Mouse (Mus musculus) cerebellum, postnatal 4 days (tissue): ENCODE data around the gene Nhsl1.

Experiments used
- DNase-seq, 2 experiments: peaks; one replicate each; pipeline ENCODE4 v3.0.0; 2022; ENCODE audit warnings: low spot score in 2 of 2, mixed read lengths in 1 of 2

Gene Nhsl1

DNA sequence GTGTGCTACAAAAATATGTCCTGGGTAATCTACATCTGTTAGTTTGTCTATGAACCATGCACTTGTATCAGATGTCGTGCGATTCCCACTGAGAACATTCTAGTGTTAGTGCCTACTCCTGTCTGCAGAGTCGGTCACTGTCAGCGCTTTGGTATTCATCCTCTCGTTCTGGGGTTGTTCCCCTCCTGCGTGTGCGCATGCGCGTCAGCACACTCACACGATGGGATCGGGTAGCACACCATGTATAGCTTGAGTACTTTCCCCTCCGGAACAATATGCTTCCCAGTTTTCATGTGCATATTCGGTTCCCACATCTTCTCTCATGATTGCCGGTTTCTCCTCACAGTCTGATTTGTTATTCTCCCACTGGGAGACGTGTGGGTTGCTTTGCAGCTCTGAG, 28.4 kb downstream of the Nhsl1 start:
- no peak for DNase-seq

DNA sequence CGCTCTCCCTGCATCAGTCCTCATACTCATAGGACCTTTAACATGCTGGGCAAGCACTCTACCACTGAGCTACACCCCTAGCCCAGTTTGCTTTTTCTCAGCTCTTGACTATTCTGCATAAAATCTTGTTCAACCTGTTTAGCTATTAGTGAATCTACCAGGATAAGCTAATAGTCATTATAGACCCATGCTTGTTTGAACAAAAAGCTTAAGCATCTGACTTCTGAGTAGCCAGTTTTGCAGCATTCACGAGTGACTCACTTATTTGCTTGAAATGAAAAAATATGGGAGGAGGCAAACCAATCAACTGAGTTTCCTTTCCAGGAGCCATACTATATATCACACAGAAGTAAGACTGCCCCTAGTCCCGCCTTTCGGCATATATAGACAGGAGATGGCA, 32.0 kb downstream of the Nhsl1 start:
- no peak for DNase-seq

DNA sequence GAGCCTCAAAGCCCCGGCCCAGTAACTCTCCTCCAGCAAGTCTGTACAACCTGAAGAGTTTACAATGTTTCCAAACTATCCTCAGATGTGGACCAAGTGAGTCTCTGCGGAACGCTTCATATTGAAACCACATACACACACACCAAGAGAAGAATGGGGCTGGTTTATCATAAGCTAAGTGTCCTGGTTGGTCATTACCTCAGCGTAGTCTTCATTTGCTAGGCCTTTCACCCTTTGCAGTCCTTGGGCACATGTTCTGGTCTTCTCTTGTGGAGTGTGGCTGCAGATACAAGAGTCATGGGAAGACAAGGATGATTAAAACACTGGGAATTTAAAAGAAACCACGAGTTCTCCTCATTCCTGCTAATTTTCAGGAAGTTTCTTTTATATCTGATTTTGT, 34.2 kb downstream of the Nhsl1 start:
- DNase-seq = no peak

DNA sequence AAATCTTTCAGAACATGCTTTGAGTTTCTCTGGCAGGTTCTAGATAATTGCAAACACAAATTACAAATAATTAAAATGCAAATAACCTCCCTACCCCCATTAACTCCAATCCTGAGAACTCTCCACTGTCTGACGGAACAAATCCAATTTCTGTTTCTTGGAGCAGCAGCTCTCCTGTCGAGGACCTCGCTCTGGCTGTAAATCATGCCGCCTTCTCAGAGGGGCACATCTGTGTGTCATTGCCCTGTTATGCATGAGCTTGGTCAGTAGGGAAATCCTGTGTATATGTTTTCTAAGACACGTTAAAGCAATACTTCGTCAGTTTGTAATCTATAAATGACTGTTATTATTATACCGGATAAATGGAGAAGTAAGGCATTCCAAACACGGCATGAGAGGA, 35.3 kb downstream of the Nhsl1 start:
- no peak for DNase-seq

DNA sequence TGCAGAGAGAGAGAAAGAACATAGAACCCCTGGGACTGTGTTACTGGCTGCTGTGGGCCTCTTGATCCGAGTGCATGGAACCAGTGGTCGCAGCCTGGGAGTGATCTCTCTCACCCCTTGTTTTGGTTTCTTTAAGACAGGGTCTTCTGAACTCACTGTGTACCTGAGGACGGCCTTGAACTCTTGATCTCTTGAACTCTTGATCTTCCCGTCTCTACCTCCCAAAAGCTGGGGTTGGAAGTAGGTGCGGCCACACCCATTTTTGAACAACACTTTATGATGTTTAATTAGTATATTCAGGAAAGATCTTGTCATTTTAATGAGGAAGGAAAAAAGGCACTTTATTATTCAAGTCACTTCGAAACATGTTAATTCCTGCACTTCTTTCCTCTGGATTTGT, 37.7 kb downstream of the Nhsl1 start:
- no peak for DNase-seq

DNA sequence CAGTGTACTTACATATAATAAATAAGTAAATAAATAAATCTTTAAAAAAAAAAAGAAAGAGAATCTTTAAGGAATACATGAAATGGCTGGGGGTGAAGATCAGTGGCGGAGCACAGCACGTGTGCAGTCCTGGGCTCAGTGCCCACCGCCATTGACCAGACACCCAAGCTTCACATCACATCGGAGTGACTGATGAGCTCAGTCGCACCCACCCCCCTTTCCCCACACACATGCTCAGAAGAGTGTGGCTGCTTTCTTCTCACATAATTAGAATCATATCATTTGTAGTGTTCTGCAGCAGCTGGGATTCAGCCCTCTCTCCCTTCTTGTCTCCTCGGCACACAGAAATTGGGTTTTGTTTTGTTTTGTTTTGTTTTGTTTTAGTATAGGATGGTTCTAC, 38.4 kb downstream of the Nhsl1 start:
- peak in 1 of 2 experiments; percentile 24 for DNase-seq

DNA sequence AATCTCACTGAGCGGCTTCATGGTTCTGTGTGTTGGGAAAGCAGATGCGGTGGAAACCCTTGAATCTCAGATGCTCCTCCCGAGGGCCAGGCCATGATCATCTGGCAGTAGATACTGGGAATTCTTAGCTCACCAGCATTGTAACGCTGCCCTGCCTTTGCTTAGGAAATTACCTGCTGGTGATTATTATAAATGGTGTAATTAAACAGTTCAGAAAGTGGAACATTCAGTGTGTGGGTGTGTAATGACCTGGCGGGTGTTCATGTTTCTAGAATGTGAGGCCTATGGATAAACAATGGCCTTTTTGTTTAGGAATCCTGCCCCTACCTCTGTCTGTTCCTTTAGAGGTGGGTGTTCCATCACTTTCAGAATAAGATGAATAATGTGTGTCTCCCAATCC, 39.7 kb downstream of the Nhsl1 start:
- DNase-seq = no peak

DNA sequence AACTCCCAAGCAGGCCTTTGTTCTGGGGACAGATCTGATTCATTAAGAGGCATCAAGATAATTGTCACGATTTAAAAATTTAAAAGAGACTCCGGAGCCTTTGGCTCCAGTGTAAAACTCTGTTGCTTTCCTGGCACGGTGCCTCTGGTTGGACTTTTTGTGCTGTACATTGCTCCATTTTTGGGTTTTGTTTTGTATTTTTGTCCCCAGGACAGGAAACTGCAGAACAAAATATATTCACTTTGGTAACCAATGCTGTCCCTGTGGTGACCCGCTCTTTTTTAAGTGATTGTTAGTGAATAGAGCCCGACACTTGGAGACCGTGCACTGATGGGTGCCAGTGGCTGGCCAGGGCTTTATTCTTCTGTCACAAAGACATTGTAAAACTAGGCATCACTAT, 41.4 kb downstream of the Nhsl1 start:
- no peak for DNase-seq

DNA sequence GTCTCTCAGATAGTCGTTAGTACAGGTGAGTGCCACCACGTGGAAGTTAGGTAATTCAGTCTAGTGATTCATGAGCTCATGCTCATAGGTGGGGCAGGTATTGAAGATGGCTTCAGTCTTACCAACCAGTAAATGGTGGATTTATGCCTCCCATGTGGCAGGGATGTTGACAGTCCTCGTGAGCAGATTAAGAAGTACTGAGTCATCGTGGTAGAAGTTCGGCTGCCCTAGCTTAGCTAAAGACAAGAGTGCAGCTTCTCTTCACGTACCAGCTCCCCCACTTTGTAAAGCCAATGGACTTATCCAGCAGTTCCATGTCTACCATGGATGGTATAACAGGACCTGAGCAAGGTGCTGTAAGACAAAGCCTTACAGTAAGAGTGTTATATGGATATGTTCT, 46.6 kb downstream of the Nhsl1 start:
- no peak for DNase-seq

DNA sequence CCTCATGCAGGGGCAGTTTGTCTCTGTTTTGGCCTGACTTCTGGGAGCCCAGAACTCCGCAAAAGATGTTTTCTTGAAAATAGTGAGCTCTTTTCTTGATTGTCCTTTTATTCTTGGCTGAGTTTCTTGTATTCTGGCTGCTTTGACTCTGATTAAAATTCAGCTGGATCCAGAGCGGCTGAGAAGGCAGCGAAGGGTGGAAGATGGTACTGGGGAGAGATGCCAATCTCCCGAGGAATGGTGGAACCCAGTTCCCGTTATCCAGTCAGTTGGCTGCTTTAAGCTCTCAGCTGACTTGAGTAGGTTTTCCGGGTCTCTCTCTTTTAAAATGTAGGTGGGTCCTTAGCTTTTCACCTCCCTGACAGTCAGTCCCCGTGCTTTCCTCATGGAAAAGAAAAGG, 47.9 kb downstream of the Nhsl1 start:
- DNase-seq = no peak

DNA sequence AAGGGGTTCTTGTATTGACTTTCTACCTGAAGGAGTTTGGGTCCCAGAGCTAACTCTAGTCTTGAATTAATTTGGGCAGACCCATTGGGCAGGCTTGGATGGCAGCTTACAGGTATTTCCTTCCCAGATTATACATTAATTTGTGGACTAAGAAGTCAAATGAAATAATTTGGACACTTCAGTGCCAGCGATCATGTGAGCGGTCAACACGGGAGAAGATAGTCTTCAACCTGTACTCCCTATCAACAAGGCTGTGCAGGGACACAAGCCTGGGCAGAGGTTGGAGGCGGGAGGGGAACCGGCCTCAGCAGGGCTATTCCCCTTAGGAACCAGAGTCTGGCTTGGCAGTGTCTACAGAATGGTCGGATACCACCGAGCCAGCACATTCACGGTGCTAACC, 49.3 kb downstream of the Nhsl1 start:
- no peak for DNase-seq

DNA sequence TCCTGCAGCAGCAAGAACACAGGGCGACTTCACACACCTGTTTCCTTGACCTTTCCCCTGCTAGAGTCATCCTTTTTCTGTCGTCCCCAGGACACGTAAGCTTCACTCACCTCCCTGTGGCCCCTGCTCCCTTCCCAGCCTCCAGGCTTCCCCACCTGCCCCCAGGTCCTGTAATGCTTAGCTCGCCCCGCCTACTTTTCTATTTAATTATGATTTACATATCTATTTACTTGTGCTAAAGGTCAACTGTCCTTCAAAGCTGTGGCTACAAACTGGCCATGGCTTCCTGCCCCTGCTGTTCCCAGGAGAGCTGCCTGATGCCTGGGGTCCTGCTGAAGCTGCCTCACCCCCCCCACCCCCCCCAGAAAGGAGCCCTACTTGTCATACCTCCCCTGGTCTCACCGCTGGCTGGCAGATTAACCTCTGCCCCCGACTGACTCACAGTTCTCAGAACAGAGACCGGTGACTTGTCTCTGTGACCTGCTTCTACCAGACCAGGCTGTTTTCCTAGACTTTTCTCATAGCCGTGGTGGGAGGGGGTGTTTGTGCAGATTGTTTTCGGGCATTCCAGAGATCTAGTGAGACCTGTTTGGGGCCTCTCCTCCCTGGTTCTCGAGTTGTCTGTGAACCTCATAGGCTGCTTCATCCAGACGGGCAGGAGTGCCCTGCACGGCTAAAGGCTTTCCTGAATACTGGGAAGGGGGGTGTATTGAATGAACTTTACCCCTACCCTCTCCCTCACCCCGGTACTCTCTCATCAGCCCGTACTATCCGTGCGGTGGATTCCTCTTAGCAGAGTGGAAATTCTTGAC, 51.9 kb downstream of the Nhsl1 start:
- DNase-seq = no peak

DNA sequence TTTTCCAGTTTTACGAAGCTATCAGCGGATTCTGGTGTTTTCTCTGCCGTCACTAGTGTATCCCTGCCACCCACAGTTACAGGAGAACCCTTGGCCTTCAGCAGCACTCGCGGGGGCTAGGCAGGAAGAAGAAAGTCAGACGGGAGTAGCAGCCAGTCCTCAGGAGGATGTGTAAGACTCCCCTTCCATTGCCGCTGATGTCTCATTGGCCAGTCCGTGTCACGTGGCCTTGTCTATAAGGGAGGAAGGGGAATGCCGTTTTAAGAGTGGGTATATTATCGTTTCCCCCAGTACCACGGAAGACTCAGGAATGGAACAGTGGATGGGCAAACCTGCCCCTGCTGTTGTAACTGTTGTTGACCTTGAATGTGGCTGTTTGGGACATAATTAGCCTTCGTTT, 53.1 kb downstream of the Nhsl1 start:
- no peak for DNase-seq

DNA sequence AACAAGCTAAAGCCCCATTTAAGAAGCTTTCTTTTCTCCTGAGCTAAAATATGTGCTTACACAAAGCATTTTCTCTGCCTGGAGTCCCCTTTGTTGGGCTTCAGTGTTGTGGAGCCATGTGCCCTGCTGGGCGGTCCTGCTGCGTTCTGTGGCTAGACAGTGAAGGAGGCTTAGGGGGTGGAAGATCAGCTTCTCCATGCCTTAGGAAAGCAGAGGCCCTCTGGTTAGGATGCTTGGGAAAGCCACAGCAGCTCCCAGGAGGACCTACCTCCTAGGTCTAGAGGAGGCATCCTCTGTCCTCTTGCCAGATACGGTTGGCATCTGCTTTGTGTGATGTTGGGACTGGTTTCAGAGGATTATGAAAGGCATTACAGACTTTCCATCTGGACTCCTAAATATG, 56.5 kb downstream of the Nhsl1 start:
- DNase-seq = no peak

DNA sequence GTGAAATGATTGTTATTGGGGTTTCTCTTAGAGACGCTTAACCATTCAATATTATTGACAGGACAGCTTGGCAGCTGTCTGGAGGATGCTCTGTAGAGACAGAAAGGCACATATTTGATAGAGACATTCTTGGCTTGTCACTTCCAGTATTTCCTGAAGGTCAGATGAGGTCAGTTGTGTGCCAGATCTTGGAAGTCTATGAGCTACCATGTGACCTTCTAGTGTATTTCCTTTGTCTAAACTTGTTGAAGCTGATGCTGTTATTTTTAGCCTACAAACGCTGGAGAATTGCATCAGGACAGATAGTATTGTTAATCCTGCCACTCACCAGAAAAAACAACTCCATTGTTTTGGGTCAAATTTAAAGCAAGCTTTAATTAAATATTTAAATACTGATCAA, 66.0 kb downstream of the Nhsl1 start:
- no peak for DNase-seq

DNA sequence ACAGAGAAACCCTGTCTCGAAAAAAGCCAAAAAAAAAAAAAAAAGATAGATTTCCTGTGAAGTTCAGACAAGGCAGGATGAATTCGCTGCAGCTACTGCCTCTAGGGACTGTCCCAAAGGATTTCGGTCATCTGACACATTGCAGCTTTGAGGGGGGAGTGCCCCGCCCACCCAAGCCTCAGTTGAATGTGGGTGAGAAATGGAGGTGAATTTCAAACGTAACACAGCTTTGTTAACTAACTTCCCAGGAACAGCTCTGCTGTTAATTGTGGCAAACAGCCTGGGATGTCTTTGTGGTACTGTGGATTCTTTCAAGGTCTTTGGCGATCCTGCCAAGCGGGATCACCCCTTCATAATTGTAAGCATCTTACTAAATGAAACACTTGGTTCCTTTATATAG, 67.4 kb downstream of the Nhsl1 start:
- no peak for DNase-seq

DNA sequence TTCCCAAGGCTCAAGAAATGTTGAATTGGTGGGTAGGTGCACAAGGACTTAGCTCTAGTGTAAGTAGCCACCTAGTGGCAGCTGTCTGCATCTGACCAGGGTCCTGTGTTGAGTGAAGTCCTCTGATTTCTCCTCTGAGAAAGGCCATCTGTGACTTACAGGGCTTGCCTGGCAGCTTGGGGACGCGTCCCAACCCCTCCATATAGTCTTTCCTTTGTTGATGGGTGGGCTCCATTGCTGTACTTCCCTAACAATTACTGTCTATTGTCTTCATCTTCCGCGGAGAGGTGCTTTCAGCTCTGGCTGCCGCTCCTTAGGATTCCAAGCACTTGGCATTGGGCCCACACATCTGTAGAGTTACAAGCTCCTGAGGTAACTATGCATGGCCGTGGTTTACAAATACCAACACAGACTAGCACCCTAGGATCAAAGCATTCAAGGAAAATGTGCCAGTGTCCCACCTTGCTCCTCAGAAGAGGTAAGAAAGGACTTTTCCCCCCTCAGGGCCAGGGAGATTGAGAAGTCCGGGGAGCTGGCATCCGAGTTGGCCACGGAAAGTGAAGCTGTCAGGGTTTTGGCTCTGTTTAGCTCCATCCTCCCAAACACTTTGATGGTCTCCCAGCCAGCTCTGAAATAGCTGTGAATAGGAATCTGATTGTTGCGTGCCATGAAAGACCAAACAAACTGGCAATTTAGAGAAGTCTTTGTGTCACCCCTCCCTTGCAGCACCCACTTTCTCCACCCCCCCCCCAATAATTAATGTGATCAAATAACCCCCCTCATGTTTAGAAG, 70.2 kb downstream of the Nhsl1 start:
- DNase-seq = peak; percentile 39 to 59

DNA sequence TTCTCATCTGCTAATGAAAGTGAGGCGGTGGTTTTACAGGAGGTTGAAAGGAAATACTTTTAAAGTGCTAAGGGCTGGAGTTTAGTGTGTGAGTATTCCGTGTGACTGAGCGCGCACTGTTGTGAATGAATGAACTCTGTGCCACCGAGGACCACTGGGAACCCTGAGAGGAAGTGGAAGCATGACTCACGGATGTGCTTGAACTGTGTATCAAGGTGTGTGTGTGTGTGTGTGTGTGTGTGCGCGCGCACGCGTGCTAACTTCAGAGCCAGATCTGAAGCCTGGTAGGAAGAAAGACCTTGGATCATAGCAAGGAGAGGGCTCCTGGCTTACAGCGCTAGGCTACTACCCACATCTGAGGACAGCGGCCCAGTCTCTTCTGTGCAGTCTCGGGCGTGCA, 71.2 kb downstream of the Nhsl1 start:
- DNase-seq = no peak

DNA sequence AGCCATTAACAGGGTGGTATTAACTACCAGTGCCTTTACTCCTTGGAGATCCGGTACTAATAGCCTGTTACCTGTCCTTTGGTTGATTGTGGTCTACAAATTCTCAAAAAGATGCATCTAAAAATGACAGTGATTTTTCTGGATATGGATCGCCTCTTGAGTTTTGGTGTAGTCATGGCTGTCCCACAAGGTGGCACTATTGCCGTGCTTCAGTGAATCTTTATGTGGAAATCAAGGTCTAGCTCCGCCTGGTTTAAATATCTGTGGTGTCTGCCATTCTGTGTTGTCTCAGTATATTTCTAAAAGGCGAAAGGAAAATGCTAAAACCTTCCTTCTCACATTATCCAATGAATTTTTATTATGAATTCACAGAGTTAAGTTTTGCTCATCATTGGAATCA, 72.8 kb downstream of the Nhsl1 start:
- DNase-seq = peak in 1 of 2 experiments; percentile 60

DNA sequence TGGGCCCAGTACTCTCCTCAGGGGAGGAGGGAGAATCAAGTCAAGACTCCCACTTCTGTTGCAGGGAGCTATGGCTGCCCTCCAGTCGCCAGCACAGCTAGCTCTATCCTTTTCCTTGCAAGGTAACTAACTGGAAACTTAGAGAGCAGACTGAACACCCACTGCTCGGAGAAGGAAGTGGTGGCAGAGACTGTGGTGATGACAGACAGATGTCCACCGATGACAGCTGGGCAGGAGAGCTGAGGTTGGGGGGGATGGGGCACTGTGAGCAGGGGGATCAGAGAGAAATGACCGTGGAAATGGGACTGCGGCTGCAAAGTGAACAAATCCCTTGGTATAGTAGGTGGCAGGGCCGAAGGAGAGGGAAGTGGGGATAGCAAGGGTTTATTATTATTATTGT, 73.5 kb downstream of the Nhsl1 start:
- no peak for DNase-seq

DNA sequence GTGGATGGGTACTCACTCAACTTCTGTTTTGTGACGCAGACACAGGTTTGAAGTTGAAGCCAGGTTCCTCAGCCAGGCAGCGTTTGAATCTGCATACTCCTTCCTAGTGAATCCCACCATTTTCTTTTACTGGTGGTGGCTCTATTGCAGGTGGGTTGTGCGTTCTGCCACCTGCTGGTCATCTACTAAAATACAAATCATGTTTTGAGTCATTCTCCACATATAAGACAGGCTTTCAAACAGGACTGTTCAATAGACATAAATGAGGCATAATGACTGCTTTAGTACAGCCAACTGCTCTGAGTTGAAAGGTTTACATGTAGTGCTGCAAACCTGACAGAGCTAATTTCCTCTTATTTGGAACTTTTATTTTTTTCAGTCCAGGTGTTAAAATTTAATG, 75.0 kb downstream of the Nhsl1 start:
- DNase-seq = no peak

DNA sequence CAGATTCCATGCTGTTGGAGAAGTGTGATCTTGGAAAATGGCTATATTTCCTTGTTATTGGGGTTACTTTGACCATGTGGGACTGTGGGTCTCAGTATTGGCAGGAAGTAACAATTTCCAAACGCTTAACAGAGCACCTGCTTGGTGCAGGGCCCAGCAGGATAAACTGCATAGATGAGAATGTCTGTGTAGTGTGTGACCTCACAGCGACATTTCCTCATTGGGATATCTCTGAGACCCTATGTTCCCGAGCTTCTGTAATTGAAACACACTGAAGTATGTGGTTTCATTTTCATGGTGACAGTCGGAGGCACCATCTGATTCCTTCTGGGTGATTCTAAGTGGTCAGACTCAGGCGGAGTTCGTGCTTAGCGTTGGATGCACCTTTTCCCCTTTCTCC, 75.5 kb downstream of the Nhsl1 start:
- DNase-seq = no peak

DNA sequence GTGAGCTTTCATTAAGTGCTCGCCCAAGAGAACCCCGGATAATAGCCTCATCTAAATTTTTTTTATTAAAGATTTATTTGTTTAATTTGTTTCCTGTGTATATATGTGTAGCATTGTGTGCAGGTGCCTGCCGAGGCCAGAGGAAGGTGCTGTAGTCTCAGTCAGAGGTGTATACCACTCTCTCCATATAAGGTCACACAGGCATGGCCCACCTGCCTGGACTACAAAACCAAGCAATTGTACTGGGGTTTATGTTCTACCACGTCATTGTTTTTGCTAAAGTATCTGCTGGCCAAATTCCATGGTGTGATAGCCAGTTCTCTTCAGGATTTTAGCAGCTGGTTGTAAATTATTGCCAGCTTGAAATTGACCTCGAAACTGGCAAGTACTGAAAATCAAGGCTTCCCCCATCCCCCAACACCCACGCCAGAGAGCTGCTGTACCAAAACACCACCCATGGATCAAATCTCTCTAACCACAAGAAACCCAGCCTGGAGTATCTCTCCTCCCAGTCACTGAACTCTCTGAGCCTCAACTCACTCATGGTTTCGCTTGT, 81.4 kb downstream of the Nhsl1 start:
- no peak for DNase-seq
